Mouse (Mus musculus) adrenal gland, postnatal 25 days (tissue): ENCODE measurements around the gene Wdr31. TPM values are rescaled to one million over a fixed set of nuclear protein-coding genes. Genes with fewer than 3 reads are reported as not detected.

Experiments used
- DNase-seq: peaks from one replicate; pipeline ENCODE4 v3.0.0; 2021; ENCODE audit warnings: mixed read lengths
- long read RNA-seq: library from polyadenylated mRNA; stranded (forward); transcript quantifications from one replicate; pipeline ENCODE4 v2.0.0, GENCODE M21; 2021
- total RNA-seq: library from RNA; stranded (reverse); gene quantifications from 2 replicates; pipeline ENCODE4 v1.2.3, GENCODE M21; 2021

Gene Wdr31
- 2.4 and 3.0 TPM in 2 replicates for total RNA-seq
- long read RNA-seq, partial matches to known transcripts = 0 of 1 reads
- long read RNA-seq, other reads (novel, unspliced or antisense) = 0 of 1 reads

- DNase-seq = peak; percentile 81
Observed at GRCm38 (mm10) chr4:62470598-62471051, at the start of gene Wdr31. Gene Wdr31, minus strand, starts transcription at chr4:62470896.

GRCm38 (mm10) chr4:62519849-62520233 lies 49.1 kb upstream of the Wdr31 start, which contains the start of gene Alad:
Gene Alad, minus strand, starts transcription at chr4:62519918.
- peak; percentile 94 for DNase-seq

GRCm38 (mm10) chr4:62519122-62519848 lies 48.6 kb upstream of the Wdr31 start:
- DNase-seq = no peak

- DNase-seq = no peak
Observed at GRCm38 (mm10) chr4:62518416-62519121, 47.9 kb upstream of the Wdr31 start.

- no peak for DNase-seq
Observed at GRCm38 (mm10) chr4:62517538-62518415, 47.1 kb upstream of the Wdr31 start.

- no peak for DNase-seq
Observed at GRCm38 (mm10) chr4:62517046-62517445, 46.4 kb upstream of the Wdr31 start.

GRCm38 (mm10) chr4:62516579-62516978 lies 45.9 kb upstream of the Wdr31 start:
- DNase-seq = no peak

- no peak for DNase-seq
Observed at GRCm38 (mm10) chr4:62516079-62516478, 45.4 kb upstream of the Wdr31 start.

- DNase-seq = no peak
Observed at GRCm38 (mm10) chr4:62515490-62515889, 44.8 kb upstream of the Wdr31 start.

GRCm38 (mm10) chr4:62514995-62515394 lies 44.3 kb upstream of the Wdr31 start:
- DNase-seq = no peak

- no peak for DNase-seq
Observed at GRCm38 (mm10) chr4:62513998-62514506, 43.4 kb upstream of the Wdr31 start.

GRCm38 (mm10) chr4:62509946-62510345 lies 39.2 kb upstream of the Wdr31 start:
- DNase-seq = peak; percentile 89

- no peak for DNase-seq
Observed at GRCm38 (mm10) chr4:62508839-62509238, 38.1 kb upstream of the Wdr31 start.

- DNase-seq = no peak
Observed at GRCm38 (mm10) chr4:62506798-62507197, 36.1 kb upstream of the Wdr31 start.

GRCm38 (mm10) chr4:62505991-62506390 lies 35.3 kb upstream of the Wdr31 start:
- DNase-seq = no peak

GRCm38 (mm10) chr4:62503374-62503970 lies 32.8 kb upstream of the Wdr31 start, which contains the start of gene Hdhd3:
Gene Hdhd3, minus strand, starts transcription at chr4:62503467.
- no peak for DNase-seq

GRCm38 (mm10) chr4:62502969-62503368 lies 32.3 kb upstream of the Wdr31 start:
- no peak for DNase-seq

GRCm38 (mm10) chr4:62501964-62502732 lies 31.5 kb upstream of the Wdr31 start:
- peak; percentile 89 for DNase-seq

- DNase-seq = no peak
Observed at GRCm38 (mm10) chr4:62501534-62501933, 30.8 kb upstream of the Wdr31 start.

GRCm38 (mm10) chr4:62500799-62501198 lies 30.1 kb upstream of the Wdr31 start:
- DNase-seq = no peak

GRCm38 (mm10) chr4:62496815-62497214 lies 26.1 kb upstream of the Wdr31 start:
- DNase-seq = peak; percentile 67
